Mouse (Mus musculus) erythroblast, embryonic 14.5 days (primary cell): ENCODE measurements around the gene Golga2. TPM values are rescaled to one million over a fixed set of nuclear protein-coding genes. Genes with fewer than 3 reads are reported as not detected.

ENCODE experiments used
- H3K27me3 ChIP-seq: 2 replicates; pipeline ENCODE4 v1.6.1; 2012; ENCODE audit warnings: inconsistent platforms; ENCODE audit not compliant: control insufficient read depth
- H3K36me3 ChIP-seq: 2 replicates; pipeline ENCODE4 v1.6.1; 2012; ENCODE audit warnings: mild to moderate bottlenecking, inconsistent platforms; ENCODE audit not compliant: control insufficient read depth
- H3K4me1 ChIP-seq: 2 replicates; pipeline ENCODE4 v1.6.1; 2012; ENCODE audit warnings: inconsistent platforms; ENCODE audit not compliant: control insufficient read depth
- H3K4me3 ChIP-seq: replicated peaks from 2 replicates; pipeline ENCODE3; 2012; ENCODE audit warnings: moderate library complexity, mild to moderate bottlenecking, inconsistent platforms
- H3K9me3 ChIP-seq: 2 replicates; pipeline ENCODE4 v1.6.1; 2012; ENCODE audit warnings: low read length, inconsistent platforms, mixed read lengths; ENCODE audit not compliant: control insufficient read depth
- GATA1 ChIP-seq: IDR thresholded peaks from 2 replicates; pipeline ENCODE4 v1.6.1; 2012; ENCODE audit warnings: low read length, inconsistent platforms, mixed read lengths
- TAL1 ChIP-seq: IDR thresholded peaks from 3 replicates; pipeline ENCODE4 v1.6.1; 2012; ENCODE audit warnings: low read length, inconsistent platforms, mixed read lengths
- polyA plus RNA-seq: library from polyadenylated mRNA; stranded (reverse); fragments of >175 nt; gene quantifications from 2 replicates; pipeline ENCODE4 v1.2.3, GENCODE M21; 2012

Golga2 gene
- polyA plus RNA-seq, 1 experiment, result 4.1 TPM

GRCm38 (mm10) chr2:32304145-32304832 lies 17.1 kb downstream of the Golga2 start:
- no peaks in the 10 kb centered on the region for H3K9me3 ChIP-seq
- H3K4me1 ChIP-seq, result no peaks in the 10 kb centered on the region
- peaks cover 97% of the 10 kb centered on the region for H3K36me3 ChIP-seq
- TF ChIP-seq TAL1, result no peak
- no peak for TF ChIP-seq GATA1
- H3K4me3 ChIP-seq, result no peak overlapping the region
- no peaks in the 10 kb centered on the region for H3K27me3 ChIP-seq

DNA sequence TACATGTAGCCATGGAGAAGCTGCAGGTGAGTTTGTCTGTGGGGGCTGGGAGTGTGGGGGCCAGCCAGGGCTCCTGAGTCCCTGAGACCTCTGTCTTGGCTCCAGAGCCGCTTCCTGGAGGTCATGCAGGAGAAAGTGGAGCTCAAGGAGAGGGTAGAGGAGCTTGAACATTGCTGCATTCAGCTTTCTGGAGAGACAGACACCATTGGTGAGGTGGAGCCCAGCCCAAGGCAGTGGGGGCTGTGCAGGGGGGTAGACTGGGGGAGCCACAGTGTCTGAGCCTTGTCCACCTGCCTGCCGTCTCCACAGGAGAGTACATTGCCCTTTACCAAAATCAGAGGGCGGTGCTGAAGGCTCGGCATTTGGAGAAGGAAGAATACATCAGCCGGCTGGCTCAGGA lies 18.5 kb downstream of the Golga2 start:
- Histone ChIP-seq H3K4me1 (no peaks in the 10 kb centered on the region), H3K27me3 (peaks cover 2% of the 10 kb centered on the region; the same call in 1 of the 2 replicates), H3K9me3 (no peaks in the 10 kb centered on the region), H3K36me3 (peaks cover 85% of the 10 kb centered on the region), H3K4me3 (no peak overlapping the region)
- no peak for TF ChIP-seq TAL1
- TF ChIP-seq GATA1, result no peak

DNA sequence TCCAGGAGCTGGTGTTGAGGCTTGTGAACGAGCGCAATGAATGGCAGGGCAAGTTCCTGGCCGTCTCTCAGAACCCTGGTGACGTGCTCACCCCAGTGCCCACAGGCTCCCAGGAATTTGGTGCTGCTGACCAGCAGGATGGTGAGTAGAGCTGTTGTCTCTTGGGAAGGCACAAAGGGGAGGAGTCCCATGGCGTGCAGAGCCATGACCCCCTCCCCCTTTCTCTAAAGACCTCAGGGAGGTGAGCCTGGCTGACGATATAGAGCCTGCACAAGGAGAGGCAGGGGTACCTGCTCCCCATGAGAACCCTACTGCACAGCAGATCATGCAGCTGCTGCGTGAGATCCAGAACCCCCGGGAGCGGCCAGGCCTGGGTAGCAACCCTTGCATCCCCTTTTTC lies 19.0 kb downstream of the Golga2 start:
- no peak overlapping the region for H3K4me3 ChIP-seq
- peaks cover 6% of the 10 kb centered on the region for H3K27me3 ChIP-seq
- no peaks in the 10 kb centered on the region for H3K9me3 ChIP-seq
- H3K4me1 ChIP-seq, result no peaks in the 10 kb centered on the region
- no peak for TF ChIP-seq GATA1
- TF ChIP-seq TAL1, result no peak
- peaks cover 79% of the 10 kb centered on the region for H3K36me3 ChIP-seq

DNA sequence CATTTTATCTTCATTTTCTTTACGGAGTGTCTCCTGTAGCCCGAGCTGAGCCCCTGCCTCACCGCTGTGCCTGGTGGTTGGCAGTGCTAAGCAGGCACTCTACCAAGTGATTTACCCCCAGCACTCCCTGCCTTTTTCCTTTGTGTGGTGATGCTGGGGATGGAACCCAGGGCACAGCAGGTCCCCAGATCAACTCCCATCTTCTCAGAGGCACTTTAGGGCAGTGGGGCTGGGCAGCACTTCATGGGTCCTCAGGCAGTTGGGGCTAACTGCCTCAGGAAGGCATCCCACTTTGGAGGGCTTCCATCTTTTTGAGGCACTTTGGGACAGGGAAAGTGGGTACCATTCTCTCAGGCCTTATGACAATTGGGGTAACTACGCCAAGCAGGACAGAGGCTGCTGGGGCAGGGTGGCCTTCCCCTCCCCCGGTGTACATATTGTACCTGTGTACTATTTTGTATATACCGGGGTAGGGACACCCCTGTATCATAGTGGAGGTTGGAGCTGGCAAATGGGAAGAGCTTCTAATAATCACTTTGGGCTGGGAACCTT lies 20.1 kb downstream of the Golga2 start:
- no peak for TF ChIP-seq GATA1
- TF ChIP-seq TAL1, result no peak
- Histone ChIP-seq H3K27me3 (peaks cover 17% of the 10 kb centered on the region), H3K9me3 (no peaks in the 10 kb centered on the region), H3K4me1 (peaks cover 10% of the 10 kb centered on the region), H3K36me3 (peaks cover 68% of the 10 kb centered on the region), H3K4me3 (no peak overlapping the region)

DNA sequence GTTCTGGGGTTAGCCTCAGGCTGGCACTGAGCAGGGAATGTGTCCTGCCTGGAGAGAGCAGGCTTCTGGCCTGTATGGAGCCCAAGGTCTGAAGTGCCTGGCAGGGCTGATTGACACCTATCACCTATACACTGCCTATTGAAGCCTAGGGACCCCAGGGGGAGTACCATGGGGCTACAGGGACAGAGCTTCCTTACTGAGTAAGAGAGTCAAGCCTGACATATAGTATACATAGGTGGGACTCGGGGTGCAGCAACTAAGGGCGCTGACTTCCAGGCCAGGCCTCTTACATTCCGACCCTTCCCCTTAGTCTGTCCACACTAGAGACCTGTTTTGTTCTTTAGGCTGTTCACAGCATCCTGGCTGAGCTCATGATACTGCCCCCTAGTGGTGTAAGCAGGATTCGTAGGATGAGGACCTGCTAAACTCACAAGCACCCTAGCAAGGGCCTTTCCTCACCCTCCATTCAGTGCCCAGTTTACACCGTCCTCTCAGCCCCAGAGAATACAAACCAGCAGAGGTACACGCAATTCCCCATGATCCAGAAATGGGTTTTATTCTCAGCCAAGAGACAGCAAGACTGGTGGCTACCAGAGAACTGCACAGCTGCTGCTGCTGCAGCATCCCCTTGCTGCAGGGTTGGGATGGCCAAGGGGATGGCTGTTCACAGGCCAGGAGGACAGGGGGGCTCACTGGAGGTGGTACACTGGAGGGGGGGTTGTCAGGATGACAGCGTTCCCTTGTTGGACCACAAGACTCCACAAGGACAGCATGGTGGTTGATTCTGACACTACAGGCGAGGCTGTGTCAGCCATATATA lies 21.0 kb downstream of the Golga2 start:
- TF ChIP-seq TAL1 (no peak), GATA1 (no peak)
- Histone ChIP-seq H3K27me3 (peaks cover 26% of the 10 kb centered on the region), H3K9me3 (no peaks in the 10 kb centered on the region), H3K4me3 (no peak overlapping the region), H3K36me3 (peaks cover 60% of the 10 kb centered on the region), H3K4me1 (peaks cover 14% of the 10 kb centered on the region)

DNA sequence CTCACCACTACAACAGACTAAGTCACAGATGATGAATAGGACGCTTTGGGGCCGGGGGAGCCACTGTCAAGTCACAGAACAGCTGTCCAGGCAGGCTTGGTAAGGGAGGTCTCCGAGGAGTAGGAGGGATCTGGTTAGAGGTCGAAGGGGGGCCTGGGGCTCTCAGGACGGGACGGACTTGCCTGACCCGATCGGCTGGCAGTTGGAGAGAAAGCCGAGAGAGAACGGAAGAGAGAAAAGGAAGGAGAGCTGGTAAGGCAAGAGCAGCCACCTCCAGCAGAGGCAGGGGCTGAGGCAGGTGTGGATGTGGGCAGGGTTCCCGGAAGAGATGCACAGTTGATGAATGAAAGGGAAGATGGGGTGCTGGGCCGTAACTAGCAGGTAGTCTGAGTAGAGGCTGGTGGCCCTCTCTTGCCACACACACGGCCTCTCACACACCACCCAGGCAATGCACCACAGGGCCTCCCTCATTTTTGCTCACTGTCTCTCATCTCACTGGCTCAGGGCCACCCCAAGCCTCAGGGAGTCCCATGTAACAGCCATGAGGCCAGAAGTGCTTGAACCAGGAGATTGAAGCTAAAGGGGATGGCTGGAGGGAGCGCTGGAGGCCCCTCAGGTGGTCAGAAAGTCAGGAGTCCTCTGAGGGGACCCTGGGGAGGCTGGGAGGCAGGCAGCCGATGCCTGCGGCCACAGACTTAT lies 21.8 kb downstream of the Golga2 start:
- no peak overlapping the region for H3K4me3 ChIP-seq
- H3K4me1 ChIP-seq, result peaks cover 14% of the 10 kb centered on the region
- TF ChIP-seq TAL1 (no peak), GATA1 (no peak)
- no peaks in the 10 kb centered on the region for H3K9me3 ChIP-seq
- H3K27me3 ChIP-seq, result peaks cover 33% of the 10 kb centered on the region
- H3K36me3 ChIP-seq, result peaks cover 51% of the 10 kb centered on the region

- no peak overlapping the region for H3K4me3 ChIP-seq
- no peaks in the 10 kb centered on the region for H3K9me3 ChIP-seq
- peaks cover 41% of the 10 kb centered on the region for H3K27me3 ChIP-seq
- H3K4me1 ChIP-seq, result peaks cover 14% of the 10 kb centered on the region
- peaks cover 38% of the 10 kb centered on the region for H3K36me3 ChIP-seq
- TF ChIP-seq TAL1, result no peak
- no peak for TF ChIP-seq GATA1
Measured at GRCm38 (mm10) chr2:32310096-32310845, 23.1 kb downstream of the Golga2 start.

DNA sequence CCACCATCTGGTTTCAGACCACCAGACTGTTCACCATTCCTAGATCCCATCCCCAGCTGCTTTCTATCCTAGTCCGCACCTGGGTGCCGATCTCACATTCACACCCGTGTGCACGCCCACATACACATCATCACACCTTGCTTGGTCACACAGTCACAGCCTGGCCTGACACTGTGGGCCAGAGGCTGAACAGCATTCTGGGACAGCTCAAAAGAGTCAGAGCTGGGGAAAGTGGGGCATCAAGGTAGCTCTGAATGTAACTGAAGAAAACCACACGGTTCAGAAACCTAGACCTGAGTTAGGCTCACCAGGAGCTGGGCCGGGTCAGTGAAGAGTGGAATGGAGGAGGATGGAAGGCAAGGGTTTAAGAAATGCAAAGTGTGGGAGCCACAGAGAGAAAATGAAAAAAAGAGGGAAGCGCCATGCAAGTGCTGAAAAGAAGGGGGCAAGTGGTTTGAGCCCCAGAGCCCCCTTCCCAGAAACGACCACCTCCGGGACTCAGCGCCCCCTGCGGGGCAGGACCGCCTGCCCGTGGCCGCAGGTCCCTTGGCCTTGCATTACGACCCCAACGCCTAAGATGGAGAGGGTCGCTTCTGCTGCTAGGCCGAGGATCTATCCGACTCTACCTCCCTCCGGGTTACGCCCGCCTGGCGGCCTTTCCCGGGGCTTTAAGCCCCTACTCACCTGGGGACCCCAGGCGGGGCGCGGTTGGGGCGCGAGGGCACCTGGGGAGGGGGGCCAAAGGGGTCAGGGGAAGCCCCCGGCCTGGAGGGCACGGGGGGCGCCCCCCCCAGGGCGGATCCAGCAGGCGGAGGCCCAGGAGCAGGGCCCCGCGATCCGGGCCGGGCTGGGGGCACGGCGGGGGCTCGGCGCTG lies 24.5 kb downstream of the Golga2 start:
- H3K36me3 ChIP-seq, result peaks cover 24% of the 10 kb centered on the region
- H3K9me3 ChIP-seq, result no peaks in the 10 kb centered on the region
- H3K4me1 ChIP-seq, result peaks cover 14% of the 10 kb centered on the region
- H3K4me3 ChIP-seq, result peak overlapping the region; percentile 40
- peaks cover 53% of the 10 kb centered on the region for H3K27me3 ChIP-seq
- TF ChIP-seq GATA1, result no peak
- no peak for TF ChIP-seq TAL1
